Mouse (Mus musculus): Measurements from ENCODE around the gene Naa35. TPM values are rescaled to one million over a fixed set of nuclear protein-coding genes. Genes with fewer than 3 reads are reported as not detected.
"Not testable (repeated sequence)": the region's sequence is repeated elsewhere in the genome, so short reads cannot be mapped to it uniquely, and the experiment has no call there.

Naa35 gene
- polyA plus RNA-seq, 1 experiment from 2014 or later = 71.0 TPM

GRCm38 (mm10) chr13:59587201-59587600 is 2.1 kb downstream of the Naa35 start:
- peaks cover 13% of the 10 kb centered on the region for H3K4me1 ChIP-seq (ENCODE audit: control insufficient read depth, insufficient read depth, low read length)
- H3K36me3 ChIP-seq (ENCODE audit: control insufficient read depth, insufficient read depth, low read length) = peaks cover 46% of the 10 kb centered on the region
- no peak overlapping the region; the same call in 1 of the 2 replicates for H3K4me2 ChIP-seq (ENCODE audit: low read depth, low read length)
- no peak for DNase-seq (ENCODE audit: low spot score)
- 90% methylated on average over 2 of the region's 2 CpGs for WGBS
- peak overlapping the region; percentile 86; the same call in 1 of the 2 replicates for H3K9ac ChIP-seq (ENCODE audit: low read depth, low read length)
- ATAC-seq (ENCODE audit: low read depth) = no peak
- H3K27ac ChIP-seq (replicated peaks; ENCODE audit: low read depth, low read length) = no peak overlapping the region
- H3K4me3 ChIP-seq (ENCODE audit: low read depth, low read length) = no peak overlapping the region
- no peaks in the 10 kb centered on the region for H3K27me3 ChIP-seq (replicated peaks; ENCODE audit: control insufficient read depth, insufficient read depth, low read length)
- H3K9me3 ChIP-seq (ENCODE audit: control insufficient read depth, low read length) = no peaks in the 10 kb centered on the region

- ATAC-seq (ENCODE audit: low read depth) (no peak), DNase-seq (ENCODE audit: low spot score) (no peak)
- Histone ChIP-seq H3K27me3 (replicated peaks; ENCODE audit: control insufficient read depth, insufficient read depth, low read length) (no peaks in the 10 kb centered on the region), H3K27ac (replicated peaks; ENCODE audit: low read depth, low read length) (no peak overlapping the region), H3K36me3 (ENCODE audit: control insufficient read depth, insufficient read depth, low read length) (peaks cover 69% of the 10 kb centered on the region), H3K9ac (ENCODE audit: low read depth, low read length) (no peak overlapping the region), H3K4me2 (ENCODE audit: low read depth, low read length) (no peak overlapping the region), H3K4me1 (ENCODE audit: control insufficient read depth, insufficient read depth, low read length) (peaks cover 9% of the 10 kb centered on the region), H3K4me3 (ENCODE audit: low read depth, low read length) (no peak overlapping the region), H3K9me3 (ENCODE audit: control insufficient read depth, low read length) (no peaks in the 10 kb centered on the region)
- WGBS = 90% methylated on average over 4 of the region's 4 CpGs
Measured at GRCm38 (mm10) chr13:59589672-59590071, 4.6 kb downstream of the Naa35 start.

- DNase-seq (ENCODE audit: low spot score) = no peak
- Histone ChIP-seq H3K36me3 (ENCODE audit: control insufficient read depth, insufficient read depth, low read length) (peaks cover 74% of the 10 kb centered on the region), H3K4me2 (ENCODE audit: low read depth, low read length) (no peak overlapping the region), H3K9me3 (ENCODE audit: control insufficient read depth, low read length) (no peaks in the 10 kb centered on the region), H3K27ac (replicated peaks; ENCODE audit: low read depth, low read length) (no peak overlapping the region), H3K9ac (ENCODE audit: low read depth, low read length) (no peak overlapping the region), H3K4me1 (ENCODE audit: control insufficient read depth, insufficient read depth, low read length) (peaks cover 9% of the 10 kb centered on the region), H3K4me3 (ENCODE audit: low read depth, low read length) (no peak overlapping the region), H3K27me3 (replicated peaks; ENCODE audit: control insufficient read depth, insufficient read depth, low read length) (no peaks in the 10 kb centered on the region)
- ATAC-seq (ENCODE audit: low read depth) = no peak
- 90% methylated on average over 4 of the region's 4 CpGs for WGBS
Measured at GRCm38 (mm10) chr13:59590691-59591090, 5.6 kb downstream of the Naa35 start.

- ATAC-seq (ENCODE audit: low read depth); H3K9ac ChIP-seq (ENCODE audit: low read depth, low read length): not testable (repeated sequence)
- WGBS = 88% methylated on average over 3 of the region's 3 CpGs
Measured at GRCm38 (mm10) chr13:59592058-59592457, 7.0 kb downstream of the Naa35 start.

GRCm38 (mm10) chr13:59592630-59593029 is 7.6 kb downstream of the Naa35 start:
- Histone ChIP-seq H3K9ac (ENCODE audit: low read depth, low read length) (no peak overlapping the region), H3K27ac (replicated peaks; ENCODE audit: low read depth, low read length) (no peak overlapping the region), H3K4me2 (ENCODE audit: low read depth, low read length) (no peak overlapping the region), H3K27me3 (replicated peaks; ENCODE audit: control insufficient read depth, insufficient read depth, low read length) (no peaks in the 10 kb centered on the region), H3K36me3 (ENCODE audit: control insufficient read depth, insufficient read depth, low read length) (peaks cover 79% of the 10 kb centered on the region), H3K4me1 (ENCODE audit: control insufficient read depth, insufficient read depth, low read length) (no peaks in the 10 kb centered on the region), H3K4me3 (ENCODE audit: low read depth, low read length) (no peak overlapping the region), H3K9me3 (ENCODE audit: control insufficient read depth, low read length) (no peaks in the 10 kb centered on the region)
- DNase-seq (ENCODE audit: low spot score) (no peak), ATAC-seq (ENCODE audit: low read depth) (no peak)
- WGBS = 90% methylated on average over 1 of the region's 1 CpGs

More at GRCm38 (mm10) chr13:59592058-59592457, 7.0 kb downstream of the Naa35 start:
- not testable (repeated sequence) for H3K4me3 ChIP-seq (ENCODE audit: low read depth, low read length); DNase-seq (ENCODE audit: low spot score); H3K4me2 ChIP-seq (ENCODE audit: low read depth, low read length); H3K9me3 ChIP-seq (ENCODE audit: control insufficient read depth, low read length); H3K27ac ChIP-seq (replicated peaks; ENCODE audit: low read depth, low read length); H3K4me1 ChIP-seq (ENCODE audit: control insufficient read depth, insufficient read depth, low read length); H3K27me3 ChIP-seq (replicated peaks; ENCODE audit: control insufficient read depth, insufficient read depth, low read length)
- peaks cover 81% of the 10 kb centered on the region for H3K36me3 ChIP-seq (ENCODE audit: control insufficient read depth, insufficient read depth, low read length)

- Histone ChIP-seq H3K4me1 (ENCODE audit: control insufficient read depth, insufficient read depth, low read length) (no peaks in the 10 kb centered on the region), H3K4me2 (ENCODE audit: low read depth, low read length) (no peak overlapping the region), H3K36me3 (ENCODE audit: control insufficient read depth, insufficient read depth, low read length) (peaks cover 85% of the 10 kb centered on the region), H3K9me3 (ENCODE audit: control insufficient read depth, low read length) (no peaks in the 10 kb centered on the region), H3K4me3 (ENCODE audit: low read depth, low read length) (no peak overlapping the region), H3K27ac (replicated peaks; ENCODE audit: low read depth, low read length) (no peak overlapping the region), H3K9ac (ENCODE audit: low read depth, low read length) (no peak overlapping the region), H3K27me3 (replicated peaks; ENCODE audit: control insufficient read depth, insufficient read depth, low read length) (no peaks in the 10 kb centered on the region)
- 94% methylated on average over 5 of the region's 5 CpGs for WGBS
- ATAC-seq (ENCODE audit: low read depth) (no peak), DNase-seq (ENCODE audit: low spot score) (no peak)
Measured at GRCm38 (mm10) chr13:59603096-59603495, 18.0 kb downstream of the Naa35 start.

- DNase-seq (ENCODE audit: low spot score) (no peak), ATAC-seq (ENCODE audit: low read depth) (no peak)
- H3K9ac ChIP-seq (ENCODE audit: low read depth, low read length) = no peak overlapping the region
- 100% methylated on average over 1 of the region's 1 CpGs for WGBS
- H3K9me3 ChIP-seq (ENCODE audit: control insufficient read depth, low read length) = no peaks in the 10 kb centered on the region
- H3K27ac ChIP-seq (replicated peaks; ENCODE audit: low read depth, low read length) = no peak overlapping the region
- no peak overlapping the region for H3K4me3 ChIP-seq (ENCODE audit: low read depth, low read length)
- peaks cover 89% of the 10 kb centered on the region for H3K36me3 ChIP-seq (ENCODE audit: control insufficient read depth, insufficient read depth, low read length)
- no peak overlapping the region for H3K4me2 ChIP-seq (ENCODE audit: low read depth, low read length)
- no peaks in the 10 kb centered on the region for H3K4me1 ChIP-seq (ENCODE audit: control insufficient read depth, insufficient read depth, low read length)
- H3K27me3 ChIP-seq (replicated peaks; ENCODE audit: control insufficient read depth, insufficient read depth, low read length) = no peaks in the 10 kb centered on the region
Measured at GRCm38 (mm10) chr13:59604511-59604910, 19.5 kb downstream of the Naa35 start.

GRCm38 (mm10) chr13:59605221-59605922 is 20.3 kb downstream of the Naa35 start:
- Histone ChIP-seq H3K4me2 (ENCODE audit: low read depth, low read length) (no peak overlapping the region), H3K36me3 (ENCODE audit: control insufficient read depth, insufficient read depth, low read length) (peaks cover 90% of the 10 kb centered on the region), H3K27me3 (replicated peaks; ENCODE audit: control insufficient read depth, insufficient read depth, low read length) (no peaks in the 10 kb centered on the region), H3K4me1 (ENCODE audit: control insufficient read depth, insufficient read depth, low read length) (no peaks in the 10 kb centered on the region), H3K9me3 (ENCODE audit: control insufficient read depth, low read length) (no peaks in the 10 kb centered on the region), H3K27ac (replicated peaks; ENCODE audit: low read depth, low read length) (no peak overlapping the region), H3K9ac (ENCODE audit: low read depth, low read length) (no peak overlapping the region), H3K4me3 (ENCODE audit: low read depth, low read length) (no peak overlapping the region)
- no peak for DNase-seq (ENCODE audit: low spot score)
- WGBS = 91% methylated on average over 10 of the region's 10 CpGs
- ATAC-seq (ENCODE audit: low read depth) = no peak

- ATAC-seq (ENCODE audit: low read depth) (no peak), DNase-seq (ENCODE audit: low spot score) (no peak)
- Histone ChIP-seq H3K27me3 (replicated peaks; ENCODE audit: control insufficient read depth, insufficient read depth, low read length) (no peaks in the 10 kb centered on the region), H3K27ac (replicated peaks; ENCODE audit: low read depth, low read length) (no peak overlapping the region), H3K4me2 (ENCODE audit: low read depth, low read length) (no peak overlapping the region), H3K4me1 (ENCODE audit: control insufficient read depth, insufficient read depth, low read length) (no peaks in the 10 kb centered on the region), H3K4me3 (ENCODE audit: low read depth, low read length) (no peak overlapping the region), H3K36me3 (ENCODE audit: control insufficient read depth, insufficient read depth, low read length) (peaks cover 97% of the 10 kb centered on the region), H3K9ac (ENCODE audit: low read depth, low read length) (no peak overlapping the region), H3K9me3 (ENCODE audit: control insufficient read depth, low read length) (no peaks in the 10 kb centered on the region)
- whole genome bisulfite sequencing = 98% methylated on average over 4 of the region's 4 CpGs
Measured at GRCm38 (mm10) chr13:59609885-59610284, 24.8 kb downstream of the Naa35 start.
